Mouse (Mus musculus): ENCODE data around the gene Sult2a8. TPM values are rescaled to one million over a fixed set of nuclear protein-coding genes. Genes with fewer than 3 reads are reported as not detected.

Gene Sult2a8
- polyA plus RNA-seq (2014; fragmentation: Illumina TruSeq; extraction: RNeasy Lipid Tissue Mini Kit (QIAGEN cat#74804); ENCODE audit: low read depth, low replicate concordance) = not detected

DNA sequence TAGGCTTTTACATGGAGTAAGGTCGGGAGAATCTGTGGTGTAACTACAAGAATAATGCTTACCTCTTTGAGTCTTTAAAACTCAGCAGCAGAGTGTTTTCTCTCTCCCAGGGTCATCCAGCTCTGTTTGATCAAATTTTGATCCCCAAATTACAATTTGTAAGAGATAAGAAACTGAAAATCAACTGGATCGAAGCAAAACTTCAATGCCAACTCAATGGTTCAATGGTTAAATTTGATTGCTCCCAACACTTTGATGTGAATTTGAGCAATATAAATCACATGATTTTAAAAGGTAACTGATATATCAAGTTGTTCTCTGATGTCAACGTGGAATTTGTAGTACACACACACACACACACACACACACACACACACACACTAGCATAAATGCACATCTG is at the start of gene Sult2a8:
TSS of gene Sult2a8 (minus strand) at position 236 of the 400 bp plus-strand sequence.

DNA sequence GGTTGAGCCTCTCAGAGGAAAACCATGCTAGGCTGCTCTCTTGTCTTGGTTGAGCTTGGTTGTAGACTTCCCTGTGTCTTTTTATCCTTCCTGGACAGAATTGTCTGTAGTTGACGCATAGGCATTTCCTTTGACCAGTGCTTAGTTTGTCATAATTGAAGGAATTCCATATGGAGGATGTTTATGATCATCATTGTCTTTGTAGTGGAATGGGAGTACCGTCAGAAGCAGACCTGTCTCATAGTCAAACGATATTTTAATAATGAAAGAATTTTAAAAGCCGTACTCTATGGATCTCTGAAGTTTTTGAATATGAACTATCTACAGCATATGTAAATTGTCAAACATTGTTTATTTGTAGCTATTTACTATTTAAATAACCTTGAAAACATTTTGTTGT is 47.6 kb upstream of the Sult2a8 start, which contains the start of gene Sult2a7:
TSS of gene Sult2a7 (minus strand) at position 101 of the 400 bp plus-strand sequence.

Other genes with a start within 250 kb of the Sult2a8 start
- not detected for gene Sult2a6, start 191.9 kb downstream of the Sult2a8 start, polyA plus RNA-seq (2014; fragmentation: Illumina TruSeq; extraction: RNeasy Lipid Tissue Mini Kit (QIAGEN cat#74804); ENCODE audit: low read depth, low replicate concordance)
- gene Obox8, start 113.2 kb downstream of the Sult2a8 start, polyA plus RNA-seq (2014; fragmentation: Illumina TruSeq; extraction: RNeasy Lipid Tissue Mini Kit (QIAGEN cat#74804); ENCODE audit: low read depth, low replicate concordance) = not detected
- gene Sult2a7, start 47.5 kb upstream of the Sult2a8 start, polyA plus RNA-seq (2014; fragmentation: Illumina TruSeq; extraction: RNeasy Lipid Tissue Mini Kit (QIAGEN cat#74804); ENCODE audit: low read depth, low replicate concordance) = not detected
- 0.16 TPM for gene Vmn1r90, start 116.7 kb upstream of the Sult2a8 start, polyA plus RNA-seq (2014; fragmentation: Illumina TruSeq; extraction: RNeasy Lipid Tissue Mini Kit (QIAGEN cat#74804); ENCODE audit: low read depth, low replicate concordance)
- not detected for gene Obox7, start 212.7 kb upstream of the Sult2a8 start, polyA plus RNA-seq (2014; fragmentation: Illumina TruSeq; extraction: RNeasy Lipid Tissue Mini Kit (QIAGEN cat#74804); ENCODE audit: low read depth, low replicate concordance)

Measured in sigmoid colon, adult 10 weeks (tissue).